Mouse (Mus musculus) megakaryocyte, embryonic 14.5 days (primary cell): ENCODE data around the gene Cdc42bpb.

Experiments
- FLI1 ChIP-seq: IDR thresholded peaks from 2 replicates; pipeline ENCODE4 v1.6.1; 2012; ENCODE audit warnings: low read length, inconsistent platforms, mixed read lengths
- GATA1 ChIP-seq: IDR thresholded peaks from 3 replicates; pipeline ENCODE4 v1.6.1; 2012; ENCODE audit warnings: mixed read lengths, low read length, inconsistent platforms, borderline replicate concordance

- no peak for TF ChIP-seq GATA1
- TF ChIP-seq FLI1 = no peak
Measured at GRCm38 (mm10) chr12:111422852-111423251, 45.3 kb upstream of the Cdc42bpb start.
